Mouse (Mus musculus) frontal cortex, adult 2 months (tissue): ENCODE results near the gene Mak. TPM values are rescaled to one million over a fixed set of nuclear protein-coding genes. Genes with fewer than 3 reads are reported as not detected.
"Not testable (repeated sequence)": the region's sequence is repeated elsewhere in the genome, so short reads cannot be mapped to it uniquely, and the experiment has no call there.

ENCODE experiments used
- DNase-seq, 2 experiments: peaks; one replicate each; pipeline ENCODE4 v3.0.0; 2022; ENCODE audit warnings: low spot score in 1 of 2; ENCODE audit errors: extremely low spot score in 1 of 2
- polyA plus RNA-seq: library from polyadenylated mRNA; depleted of rRNA; stranded (reverse); fragments of >200 nt; gene quantifications from 2 replicates; pipeline ENCODE4 v1.2.3, GENCODE M21; 2012; rRNA removed

The Mak gene
- polyA plus RNA-seq, 1 experiment, result 1.9 TPM

DNA sequence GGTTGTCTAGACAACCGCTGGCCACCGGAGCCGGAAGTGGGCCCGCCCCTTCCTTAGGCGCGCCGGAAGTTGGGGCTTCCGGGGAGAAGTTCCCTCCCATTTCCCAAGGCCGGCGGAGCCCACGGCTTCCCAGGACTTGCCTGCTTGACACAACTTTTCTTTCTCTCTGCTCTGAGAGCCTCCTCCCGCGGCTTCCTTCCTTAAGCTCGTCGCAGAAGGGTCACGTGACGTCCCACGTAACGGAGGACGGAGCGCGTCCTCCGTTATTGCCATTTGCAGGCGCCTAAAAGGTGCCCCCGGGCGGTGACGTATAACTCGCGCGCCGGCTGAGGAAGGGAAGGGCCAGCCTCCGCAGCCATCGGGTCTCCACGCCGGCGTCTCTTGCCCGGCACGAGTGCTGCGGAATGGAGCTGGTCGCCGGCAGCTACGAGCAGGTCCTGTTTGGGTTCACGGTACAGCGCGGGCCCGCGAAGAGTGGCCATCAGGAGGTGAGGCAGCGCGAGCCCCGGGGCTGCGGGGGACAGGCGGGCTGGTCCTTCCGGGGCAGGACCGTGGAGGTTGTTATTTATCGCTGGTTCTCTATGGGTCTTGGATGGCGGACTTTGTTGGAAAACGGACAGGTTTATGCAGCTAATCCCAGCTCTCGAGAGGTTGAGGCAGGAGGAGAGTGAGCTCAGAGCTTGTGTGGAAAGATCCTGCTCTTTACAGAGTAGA lies 78.4 kb downstream of the Mak start, which contains the start of gene Pak1ip1:
Gene Pak1ip1, plus strand, starts transcription at position 98 of the 714 bp plus-strand sequence.
- peak; percentile 85 to 93 for DNase-seq

GRCm38 (mm10) chr13:41000140-41000925 lies 79.2 kb downstream of the Mak start:
- peak in 1 of 2 experiments; percentile 50 for DNase-seq

- not testable (repeated sequence) for DNase-seq
These were observed 81.0 kb downstream of the Mak start for GRCm38 (mm10) chr13:40998537-40998936.

DNA sequence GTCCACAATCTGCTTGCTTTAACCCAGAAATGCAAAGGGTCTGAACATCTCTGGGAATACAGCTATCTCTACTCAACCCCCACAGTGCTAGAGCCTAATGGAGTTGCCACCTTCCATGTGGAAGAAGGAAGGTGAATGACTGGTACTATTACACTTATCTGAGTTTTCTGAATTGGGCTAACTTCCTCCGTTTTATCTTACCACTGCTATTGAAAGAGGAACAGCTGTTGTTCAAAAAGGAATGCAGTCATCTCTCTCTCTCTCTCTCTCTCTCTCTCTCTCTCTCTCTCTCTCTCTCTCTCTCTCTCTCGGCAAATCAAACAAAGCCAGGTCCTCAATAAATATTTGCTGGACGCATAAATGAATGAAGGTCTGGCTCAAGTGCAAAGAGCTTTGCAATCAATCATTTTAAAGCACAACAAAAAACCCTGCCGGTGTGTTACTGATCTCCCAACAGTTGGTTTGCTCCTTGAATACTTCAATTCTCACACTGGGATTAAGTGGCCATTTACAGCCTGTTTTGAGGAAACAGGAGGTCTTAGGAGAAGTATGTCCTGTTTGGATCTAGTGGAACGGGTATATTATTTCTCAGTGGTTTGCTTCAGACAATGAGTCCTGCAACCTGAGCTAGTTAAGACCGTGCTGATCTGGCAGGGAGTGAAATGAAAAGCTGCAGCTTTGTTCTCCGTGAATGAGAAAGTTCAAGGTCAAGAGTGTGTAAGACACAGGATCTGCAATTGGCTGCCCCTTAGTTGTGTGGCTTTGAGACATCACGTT lies 84.8 kb downstream of the Mak start:
- DNase-seq, result no peak

DNA sequence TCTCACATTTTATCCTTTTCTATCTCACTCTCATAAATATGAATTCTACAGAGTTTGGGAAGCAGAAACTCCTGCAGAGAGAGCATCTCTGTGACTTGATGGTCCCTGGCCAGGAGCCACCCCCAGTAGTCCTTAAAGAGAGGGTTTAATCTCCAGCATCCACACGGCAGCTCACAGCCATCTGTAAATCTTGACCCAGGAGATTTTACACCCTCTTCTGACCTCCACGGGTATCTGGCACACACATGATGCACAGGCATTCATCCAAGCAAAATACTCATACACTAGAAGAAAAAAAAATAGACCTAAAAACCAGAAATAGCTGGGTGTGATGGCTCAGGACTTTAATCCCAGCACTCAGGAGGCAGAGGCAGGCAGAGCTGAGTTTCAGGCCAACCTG lies 91.1 kb downstream of the Mak start:
- DNase-seq, result no peak

GRCm38 (mm10) chr13:40987608-40988303 lies 91.8 kb downstream of the Mak start:
- not testable (repeated sequence) for DNase-seq

- no peak for DNase-seq
These were observed 93.4 kb downstream of the Mak start for GRCm38 (mm10) chr13:40986081-40986480.

GRCm38 (mm10) chr13:40982759-40983158 lies 96.7 kb downstream of the Mak start:
- no peak for DNase-seq

- no peak for DNase-seq
These were observed 100.2 kb downstream of the Mak start for GRCm38 (mm10) chr13:40979321-40979720.

DNA sequence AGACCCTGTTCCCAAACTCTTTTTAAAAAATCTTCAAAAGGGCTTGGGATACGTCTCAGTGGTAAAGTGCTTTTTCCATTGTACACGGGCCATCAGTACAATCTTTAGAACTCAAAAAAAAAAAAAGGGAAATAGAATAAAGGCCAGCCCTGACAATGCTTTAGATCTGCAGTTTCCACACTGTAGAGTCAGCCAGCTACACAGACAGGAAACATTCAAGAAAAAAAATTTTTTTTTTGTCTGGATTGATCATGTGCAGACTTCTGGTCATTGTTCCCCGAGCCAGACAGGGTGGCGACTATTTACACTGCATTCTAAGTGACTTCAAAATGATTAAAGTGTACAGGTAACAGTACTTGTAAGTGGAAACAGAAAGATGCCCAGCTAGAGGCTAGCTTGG lies 100.9 kb downstream of the Mak start:
- DNase-seq, result no peak

GRCm38 (mm10) chr13:40977609-40978008 lies 101.9 kb downstream of the Mak start:
- peak in 1 of 2 experiments; percentile 67 for DNase-seq

Other genes with a start within 250 kb of the Mak start
- gene Gcnt2, start 220.0 kb downstream of the Mak start, polyA plus RNA-seq, result 8.0 and 8.9 TPM in 2 replicates
- 47.0 and 54.5 TPM in 2 replicates for gene Pak1ip1, start 78.7 kb downstream of the Mak start, polyA plus RNA-seq
- gene Tmem14c, start 63.4 kb downstream of the Mak start, polyA plus RNA-seq, result 63.4 and 67.9 TPM in 2 replicates
- gene Gcm2, start 31.3 kb upstream of the Mak start, polyA plus RNA-seq, result not detected in 2 replicates
- gene Sycp2l, start 34.6 kb upstream of the Mak start, polyA plus RNA-seq, result 0.06 and 0.16 TPM in 2 replicates
- 15.2 and 16.6 TPM in 2 replicates for gene Elovl2, start 140.7 kb upstream of the Mak start, polyA plus RNA-seq
- gene Smim13, start 170.1 kb upstream of the Mak start, polyA plus RNA-seq, result 101 and 102 TPM in 2 replicates
- not detected in 2 replicates for gene Gm17364, start 194.3 kb upstream of the Mak start, polyA plus RNA-seq